Mouse (Mus musculus) cerebellum, adult 2 months (tissue): ENCODE results near the gene Etfb.

Experiments
- CTCF ChIP-seq: fragments of 200-500 bp; IDR thresholded peaks from 2 replicates; pipeline ENCODE4 v1.5.1; 2011; ENCODE audit warnings: low read depth, mild to moderate bottlenecking, control low read depth, low read length, moderate library complexity, borderline replicate concordance; ENCODE audit not compliant: insufficient read depth
- POLR2A ChIP-seq: fragments of 200-500 bp; IDR thresholded peaks from 2 replicates; pipeline ENCODE4 v1.6.1; 2011; ENCODE audit warnings: low read length, control low read depth, borderline replicate concordance; ENCODE audit not compliant: insufficient read depth

DNA sequence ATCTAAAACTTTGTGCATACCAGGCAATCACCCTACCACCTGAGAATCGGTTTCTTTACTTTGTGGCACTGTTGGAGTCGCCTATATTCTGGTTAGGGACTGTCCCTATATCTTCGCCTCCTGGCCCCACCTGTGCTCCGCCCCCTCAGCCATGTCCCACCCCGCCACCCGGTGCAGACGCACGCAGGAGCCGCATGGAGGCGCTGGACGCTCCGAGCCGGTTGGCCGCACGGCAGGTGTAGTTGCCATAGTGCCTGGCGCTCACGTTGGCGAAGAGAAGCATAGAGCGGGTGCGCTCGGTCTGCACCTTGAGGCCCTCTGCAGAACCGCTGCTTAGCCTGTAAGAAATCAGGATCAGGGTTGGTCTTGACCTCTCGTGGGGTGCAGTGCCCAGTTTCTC is 31.8 kb downstream of the Etfb start:
- TF ChIP-seq POLR2A (no peak), CTCF (no peak; the same call in 1 of the 2 replicates)
